Mouse (Mus musculus) adrenal gland, postnatal 14 days (tissue): ENCODE measurements at regions not wholly inside any gene's neighbourhood (a gene's known extent, or its start where the extent isn't known, plus 50 kb on each side); places are given as distances from the start of the nearest gene placed in this dataset.

Experiments
- DNase-seq: peaks from one replicate; pipeline ENCODE4 v3.0.0; 2021; ENCODE audit warnings: mixed read lengths

- no peak for DNase-seq
Measured at GRCm38 (mm10) chr10:119395048-119395447, 58.6 kb upstream of the Grip1 start.

- DNase-seq: no peak
Measured at GRCm38 (mm10) chr10:119387924-119388323, 65.7 kb upstream of the Grip1 start.

GRCm38 (mm10) chr10:119382257-119382656 is 71.4 kb upstream of the Grip1 start:
- DNase-seq: no peak

- no peak for DNase-seq
Measured at GRCm38 (mm10) chr10:119368566-119368965, 85.1 kb upstream of the Grip1 start.

GRCm38 (mm10) chr10:119363616-119364015 is 90.0 kb upstream of the Grip1 start:
- DNase-seq: peak; percentile 54

DNA sequence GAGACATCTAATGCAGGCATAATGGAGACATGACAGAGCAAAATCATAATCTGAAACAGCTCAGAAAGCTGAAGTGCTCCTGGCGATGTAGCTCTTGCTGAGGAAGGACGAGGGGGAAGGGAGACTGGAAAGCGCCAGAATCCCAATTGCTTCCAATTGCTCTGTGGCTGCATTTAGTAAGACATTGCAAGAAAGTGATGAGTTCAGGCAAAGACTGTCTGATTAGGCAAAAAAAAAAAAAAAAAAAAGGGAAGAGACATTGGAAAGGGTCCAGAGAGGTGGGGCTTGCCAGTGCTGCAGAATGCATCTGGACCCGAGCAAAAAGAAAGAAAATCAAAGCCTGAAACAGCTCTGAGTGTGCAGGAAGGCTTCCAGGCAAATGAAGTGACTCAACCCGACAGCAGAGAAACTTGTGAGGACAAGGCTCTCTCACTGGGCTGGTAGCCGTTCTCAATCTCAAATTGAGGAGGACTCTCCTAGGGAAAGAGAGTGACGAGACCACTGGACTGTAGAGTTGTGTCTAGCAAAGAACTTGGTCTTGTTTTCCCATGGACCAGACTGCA is 94.8 kb upstream of the Grip1 start:
- DNase-seq: peak; percentile 11

GRCm38 (mm10) chr10:119342317-119343114 is 102.7 kb upstream of the Cand1 start:
- DNase-seq: no peak

DNA sequence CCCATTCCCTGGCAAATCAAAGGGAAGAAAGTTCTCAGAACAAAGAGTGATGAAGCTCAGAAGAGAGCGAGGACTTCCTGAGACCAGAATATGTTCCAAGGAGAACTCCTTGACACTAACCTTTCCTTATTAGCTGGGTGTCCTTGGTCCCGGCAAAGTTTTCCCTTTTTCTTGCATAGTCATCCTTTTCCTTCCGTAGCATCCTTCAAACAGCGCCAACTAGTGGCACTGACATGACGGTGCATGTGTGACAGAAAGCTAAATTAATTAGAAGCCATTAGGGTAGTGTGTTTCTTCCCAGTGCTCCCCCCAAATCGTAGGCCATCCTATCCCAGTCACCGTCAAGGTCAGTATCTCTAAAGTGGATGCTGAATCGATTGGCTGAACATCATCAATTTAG is 100.5 kb upstream of the Cand1 start:
- DNase-seq: no peak

GRCm38 (mm10) chr10:119326912-119327311 is 87.1 kb upstream of the Cand1 start:
- peak; percentile 29 for DNase-seq

DNA sequence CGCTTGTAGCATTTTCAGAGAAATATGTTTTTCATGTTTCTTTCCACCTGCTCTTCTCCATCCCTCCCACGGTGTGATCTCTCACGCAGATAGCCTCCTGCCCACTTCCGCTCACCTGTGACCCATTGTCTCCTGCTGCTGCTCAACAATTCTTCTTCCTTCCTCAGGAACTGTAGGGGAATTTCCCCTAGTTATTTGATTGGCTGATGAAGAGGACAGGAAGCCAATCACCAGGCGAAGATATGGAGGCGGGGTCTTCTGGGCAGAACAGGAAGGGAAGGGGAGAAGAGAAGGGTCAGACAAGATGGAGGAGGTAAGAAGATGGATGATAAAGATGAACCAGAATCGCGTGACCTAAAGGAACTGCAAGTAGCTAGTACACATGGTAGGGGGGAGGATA is 80.1 kb upstream of the Cand1 start:
- DNase-seq: no peak

- no peak for DNase-seq
Measured at GRCm38 (mm10) chr10:119318416-119318815, 78.6 kb upstream of the Cand1 start.

- no peak for DNase-seq
Measured at GRCm38 (mm10) chr10:119311578-119311977, 71.7 kb upstream of the Cand1 start.

- DNase-seq: no peak
Measured at GRCm38 (mm10) chr10:119295740-119296139, 55.9 kb upstream of the Cand1 start.

- peak; percentile 59 for DNase-seq
Measured at GRCm38 (mm10) chr10:119294454-119295149, 54.7 kb upstream of the Cand1 start.

DNA sequence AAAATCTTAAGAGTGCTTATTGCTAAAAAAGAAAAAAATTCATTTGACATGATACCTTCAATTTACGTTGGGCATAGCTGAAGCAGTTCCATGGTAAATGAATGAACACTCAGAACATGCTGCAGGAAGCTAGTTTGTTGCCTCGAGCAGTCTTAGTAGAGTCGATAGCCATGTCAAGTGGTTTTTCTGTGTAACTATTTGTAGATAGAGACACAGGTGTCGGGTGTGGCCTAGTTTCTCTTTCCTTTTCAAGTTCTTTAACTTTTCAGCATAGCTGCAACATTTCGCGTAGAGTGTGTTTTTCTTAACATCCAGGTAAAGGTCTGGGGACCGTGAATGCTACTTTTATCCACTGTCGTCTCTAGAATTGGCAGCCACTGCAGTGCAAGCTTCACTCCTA is 53.5 kb upstream of the Cand1 start:
- no peak for DNase-seq
